Mouse (Mus musculus) MEL (cell line): ENCODE data around the gene Fto. TPM values are rescaled to one million over a fixed set of nuclear protein-coding genes. Genes with fewer than 3 reads are reported as not detected.

Source experiments
- DNase-seq: peaks from one replicate; pipeline ENCODE4 v3.0.0; 2011; ENCODE audit warnings: low read depth, low spot score
- H3K27ac ChIP-seq: 2 replicates; pipeline ENCODE4 v1.5.1; 2012; ENCODE audit warnings: low read depth, mild to moderate bottlenecking, control low read depth, low read length, moderate library complexity; ENCODE audit not compliant: control insufficient read depth
- H3K27me3 ChIP-seq, 2 experiments: fragments of 150-350 bp in 1 of 2; sonication (generic) in 1 of 2; 2 replicates each; pipeline ENCODE4 v1.6.1; 2012; ENCODE audit warnings: low read length in 2 of 2, mild to moderate bottlenecking in 2 of 2, improper control_type of control experiment in 1 of 2, moderate library complexity in 1 of 2; ENCODE audit not compliant: insufficient read depth in 2 of 2, control insufficient read depth in 1 of 2
- H3K36me3 ChIP-seq, 2 experiments: 2 replicates each; pipeline ENCODE4 v1.6.1; 2012 to 2014; ENCODE audit warnings: low read length in 2 of 2, improper control_type of control experiment in 1 of 2, inconsistent platforms in 1 of 2, mild to moderate bottlenecking in 1 of 2; ENCODE audit not compliant: insufficient read depth in 2 of 2, control insufficient read depth in 1 of 2
- H3K4me1 ChIP-seq, 2 experiments: fragments of 150-350 bp in 1 of 2; sonication (generic) in 1 of 2; 2 replicates each; pipeline ENCODE4 v1.6.1; 2012; ENCODE audit warnings: low read length in 2 of 2, improper control_type of control experiment in 1 of 2, mild to moderate bottlenecking in 1 of 2; ENCODE audit not compliant: insufficient read depth in 2 of 2, control insufficient read depth in 1 of 2
- H3K4me3 ChIP-seq, 2 experiments: fragments of 150-350 bp in 1 of 2; sonication (generic) in 1 of 2; 2 replicates each; pipeline ENCODE4 v1.5.1; 2012; ENCODE audit warnings: low read depth in 2 of 2, low read length in 2 of 2, mild to moderate bottlenecking in 2 of 2, moderate library complexity in 2 of 2, control low read depth in 1 of 2, improper control_type of control experiment in 1 of 2; ENCODE audit not compliant: control insufficient read depth in 1 of 2, insufficient read depth in 1 of 2
- H3K79me2 ChIP-seq: 2 replicates; pipeline ENCODE4 v1.6.1; 2012; ENCODE audit warnings: mild to moderate bottlenecking, low read length, moderate library complexity; ENCODE audit not compliant: control insufficient read depth, poor library complexity, insufficient read depth
- H3K9ac ChIP-seq: 2 replicates; pipeline ENCODE4 v1.6.1; 2012; ENCODE audit warnings: low read depth, mild to moderate bottlenecking, control low read depth, low read length, moderate library complexity; ENCODE audit not compliant: control insufficient read depth, poor library complexity, severe bottlenecking
- H3K9me3 ChIP-seq: fragments of 150-350 bp; sonication (generic); replicated peaks from 2 replicates; pipeline ENCODE4 v1.6.1; 2012; ENCODE audit warnings: mild to moderate bottlenecking, low read length, improper control_type of control experiment, moderate library complexity; ENCODE audit not compliant: insufficient read depth
- BHLHE40 ChIP-seq: IDR thresholded peaks from 2 replicates; pipeline ENCODE4 v1.6.1; 2012; ENCODE audit warnings: low read depth, mild to moderate bottlenecking, inconsistent platforms, low read length, improper control_type of control experiment, borderline replicate concordance
- CHD1 ChIP-seq: IDR thresholded peaks from 2 replicates; pipeline ENCODE4 v1.6.1; 2012; ENCODE audit warnings: low read depth, mild to moderate bottlenecking, inconsistent platforms, low read length, improper control_type of control experiment
- ELF1 ChIP-seq: IDR thresholded peaks from 2 replicates; pipeline ENCODE4 v1.6.1; 2014; ENCODE audit warnings: low read depth, mild to moderate bottlenecking, inconsistent platforms, low read length, improper control_type of control experiment, moderate library complexity
- ETS1 ChIP-seq: IDR thresholded peaks from 2 replicates; pipeline ENCODE4 v1.6.1; 2012; ENCODE audit warnings: low read depth, mild to moderate bottlenecking, inconsistent platforms, low read length, improper control_type of control experiment, moderate library complexity
- KAT2A ChIP-seq: conservative IDR thresholded peaks from 2 replicates; pipeline ENCODE4 v1.6.1; 2012; ENCODE audit warnings: low read depth, low read length, improper control_type of control experiment, inconsistent platforms
- MAX ChIP-seq: IDR thresholded peaks from 2 replicates; pipeline ENCODE4 v1.6.1; 2011; ENCODE audit warnings: low read length, improper control_type of control experiment
- MEF2A ChIP-seq: IDR thresholded peaks from 2 replicates; pipeline ENCODE4 v1.6.1; 2014; ENCODE audit warnings: low read depth, mild to moderate bottlenecking, inconsistent platforms, low read length, improper control_type of control experiment; ENCODE audit not compliant: poor library complexity, insufficient replicate concordance, severe bottlenecking; ENCODE audit errors: extremely low read depth
- MXI1 ChIP-seq: IDR thresholded peaks from 2 replicates; pipeline ENCODE4 v1.6.1; 2011; ENCODE audit warnings: mild to moderate bottlenecking, low read depth, low read length, improper control_type of control experiment
- MYB ChIP-seq: IDR thresholded peaks from 2 replicates; pipeline ENCODE4 v1.6.1; 2011; ENCODE audit warnings: mild to moderate bottlenecking, low read depth, low read length, improper control_type of control experiment
- NELFE ChIP-seq: IDR thresholded peaks from 2 replicates; pipeline ENCODE4 v1.6.1; 2011; ENCODE audit warnings: low read depth, low read length, improper control_type of control experiment
- NRF1 ChIP-seq: IDR thresholded peaks from 2 replicates; pipeline ENCODE4 v1.6.1; 2014; ENCODE audit warnings: low read depth, mild to moderate bottlenecking, inconsistent platforms, low read length, improper control_type of control experiment, moderate library complexity; ENCODE audit not compliant: poor library complexity, insufficient read depth, severe bottlenecking
- POLR2A ChIP-seq, 2 experiments: IDR thresholded peaks; 2 replicates each; pipeline ENCODE4 v1.6.1; 2011 to 2012; ENCODE audit warnings: low read length in 2 of 2, mild to moderate bottlenecking in 2 of 2, control low read depth in 1 of 2, improper control_type of control experiment in 1 of 2, low read depth in 1 of 2, moderate library complexity in 1 of 2; ENCODE audit not compliant: control insufficient read depth in 1 of 2, insufficient read depth in 1 of 2, poor library complexity in 1 of 2
- POLR2AphosphoS2 ChIP-seq: IDR thresholded peaks from 2 replicates; pipeline ENCODE4 v1.6.1; 2011; ENCODE audit warnings: low read length, improper control_type of control experiment
- RAD21 ChIP-seq: IDR thresholded peaks from 2 replicates; pipeline ENCODE4 v1.6.1; 2011; ENCODE audit warnings: mild to moderate bottlenecking, low read depth, low read length, improper control_type of control experiment
- SMC3 ChIP-seq: IDR thresholded peaks from 2 replicates; pipeline ENCODE4 v1.6.1; 2011; ENCODE audit warnings: low read depth, low read length, improper control_type of control experiment
- TCF12 ChIP-seq: IDR thresholded peaks from 2 replicates; pipeline ENCODE4 v1.6.1; 2014; ENCODE audit warnings: low read depth, mild to moderate bottlenecking, inconsistent platforms, low read length, improper control_type of control experiment, moderate library complexity
- UBTF ChIP-seq: IDR thresholded peaks from 2 replicates; pipeline ENCODE4 v1.6.1; 2012; ENCODE audit warnings: low read depth, mild to moderate bottlenecking, inconsistent platforms, low read length, improper control_type of control experiment, moderate library complexity, borderline replicate concordance; ENCODE audit not compliant: insufficient read depth
- USF2 ChIP-seq, 2 experiments: IDR thresholded peaks; 2 replicates each; pipeline ENCODE4 v1.6.1; 2011 to 2012; ENCODE audit warnings: improper control_type of control experiment in 2 of 2, low read length in 2 of 2, borderline replicate concordance in 1 of 2, inconsistent platforms in 1 of 2, low read depth in 1 of 2, mild to moderate bottlenecking in 1 of 2; ENCODE audit not compliant: insufficient read depth in 1 of 2
- ZC3H11A ChIP-seq: IDR thresholded peaks from 2 replicates; pipeline ENCODE4 v1.6.1; 2012; ENCODE audit warnings: low read depth, mild to moderate bottlenecking, inconsistent platforms, low read length, improper control_type of control experiment
- ZMIZ1 ChIP-seq: IDR thresholded peaks from 2 replicates; pipeline ENCODE4 v1.6.1; 2012; ENCODE audit warnings: low read depth, mild to moderate bottlenecking, inconsistent platforms, low read length, improper control_type of control experiment, moderate library complexity
- polyA plus RNA-seq, 2 experiments: library from polyadenylated mRNA; stranded (reverse) in 1 of 2; unstranded in 1 of 2; fragments of >175 nt in 1 of 2; fragments of >200 nt in 1 of 2; gene quantifications; 2 replicates each; pipeline versions ENCODE4 v1.2.1 to v1.2.4; 2012; ENCODE audit warnings: low replicate concordance in 2 of 2, low read depth in 1 of 2; ENCODE audit not compliant: insufficient read length in 2 of 2, insufficient read depth in 1 of 2, missing spikeins in 1 of 2
- total RNA-seq: library from RNA; depleted of rRNA; stranded (reverse); fragments of 300-350 nt; gene quantifications from 2 replicates; pipeline ENCODE4 v1.2.3, GENCODE M21; 2012

Fto gene
- total and polyA plus RNA-seq, 3 experiments = 13.5 to 41.1 TPM; not detected in 1

- Histone ChIP-seq H3K27ac (no peak overlapping the region), H3K9me3 (no peaks in the 10 kb centered on the region), H3K27me3 (no peaks in the 10 kb centered on the region), H3K4me1 (peaks cover 17 to 23% of the 10 kb centered on the region in 2 experiments), H3K9ac (no peak overlapping the region), H3K79me2 (peaks cover 9% of the 10 kb centered on the region), H3K36me3 (peaks cover 0 to 15% of the 10 kb centered on the region in 2 experiments; a peak in 2 of 4 replicates), H3K4me3 (no peak overlapping the region)
- DNase-seq = no peak
- TF ChIP-seq SMC3 = no peak
- TF ChIP-seq MYB = no peak
- no peak for TF ChIP-seq MEF2A
- no peak for TF ChIP-seq MAX
- no peak for TF ChIP-seq NELFE
- no peak for TF ChIP-seq USF2 (IDR thresholded peaks at IDR 0.05; ENCODE audit: borderline replicate concordance in 1 of 2, insufficient read depth in 1 of 2, low read depth in 1 of 2, low read length in 2 of 2)
Observed at GRCm38 (mm10) chr8:91375054-91375938, 62.0 kb downstream of the Fto start.

DNA sequence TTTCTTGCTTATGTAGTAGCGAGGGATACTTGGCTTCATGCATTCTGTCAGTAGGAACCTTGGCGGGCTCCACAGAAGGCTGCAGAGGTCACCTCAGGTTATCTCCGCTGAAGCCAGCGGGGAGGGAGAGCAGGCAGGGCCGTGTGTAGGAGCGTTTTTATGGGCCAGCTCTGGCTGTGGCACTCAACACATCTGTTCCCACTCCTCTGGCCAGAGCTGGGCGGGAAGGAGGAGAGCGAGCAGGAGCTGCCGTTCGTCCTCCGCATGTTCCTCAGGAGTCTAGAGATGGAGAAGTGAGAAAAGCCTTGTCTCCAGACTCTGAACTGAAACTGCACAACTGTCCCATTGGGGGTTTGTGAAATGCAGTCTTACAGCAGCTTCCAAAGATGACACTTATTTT lies 63.5 kb downstream of the Fto start:
- H3K9ac ChIP-seq = no peak overlapping the region

GRCm38 (mm10) chr8:91377275-91377674 lies 64.0 kb downstream of the Fto start:
- H3K4me1 ChIP-seq = peaks cover 28 to 31% of the 10 kb centered on the region in 2 experiments
- no peak overlapping the region for H3K4me3 ChIP-seq
- H3K27ac ChIP-seq = peak overlapping the region; percentile 38
- H3K36me3 ChIP-seq = peaks cover 0 to 19% of the 10 kb centered on the region in 2 experiments; a peak in 2 of 4 replicates
- H3K9me3 ChIP-seq = no peaks in the 10 kb centered on the region
- H3K9ac ChIP-seq = no peak overlapping the region
- H3K79me2 ChIP-seq = peaks cover 13% of the 10 kb centered on the region
- H3K27me3 ChIP-seq = no peaks in the 10 kb centered on the region
- DNase-seq = peak; percentile 24
- 0 out of 2 replicates have a peak, but pooled peaks have one; percentile 20 for TF ChIP-seq CHD1
- TF ChIP-seq POLR2A (IDR thresholded peaks at IDR 0.05; ENCODE audit: control insufficient read depth in 1 of 2, insufficient read depth in 1 of 2, low read depth in 1 of 2, low read length in 2 of 2, poor library complexity in 1 of 2) = no peak

More for the DNA sequence above, 63.5 kb downstream of the Fto start:
- Histone ChIP-seq H3K4me1 (peaks cover 28 to 31% of the 10 kb centered on the region in 2 experiments), H3K27me3 (no peaks in the 10 kb centered on the region), H3K79me2 (peaks cover 12% of the 10 kb centered on the region), H3K4me3 (no peak overlapping the region), H3K36me3 (peaks cover 0 to 19% of the 10 kb centered on the region in 2 experiments; a peak in 2 of 4 replicates), H3K27ac (no peak overlapping the region), H3K9me3 (no peaks in the 10 kb centered on the region)
- TF ChIP-seq UBTF (no peak), ETS1 (no peak), ELF1 (no peak), POLR2A (IDR thresholded peaks at IDR 0.05; ENCODE audit: control insufficient read depth in 1 of 2, insufficient read depth in 1 of 2, low read depth in 1 of 2, low read length in 2 of 2, poor library complexity in 1 of 2) (no peak), TCF12 (no peak), NELFE (no peak), MAX (no peak), RAD21 (no peak), MEF2A (no peak), POLR2AphosphoS2 (no peak), MXI1 (no peak), KAT2A (no peak), ZMIZ1 (no peak), ZC3H11A (no peak), NRF1 (no peak), BHLHE40 (no peak)
- DNase-seq = no peak
